Mouse (Mus musculus) embryonic fibroblast, embryonic 13.5 days (primary cell): ENCODE data around the gene Foxb1. TPM values are rescaled to one million over a fixed set of nuclear protein-coding genes. Genes with fewer than 3 reads are reported as not detected.
A peak's percentile ranks its signal among the peaks of the same experiment; 100 is the strongest.

ENCODE experiments used
- H3K27ac ChIP-seq: 2 replicates; pipeline ENCODE4 v1.5.1; 2012; ENCODE audit warnings: low read length, control low read depth, inconsistent platforms; ENCODE audit not compliant: insufficient read depth
- H3K4me1 ChIP-seq: 2 replicates; pipeline ENCODE4 v1.6.1; 2011; ENCODE audit warnings: low read length; ENCODE audit not compliant: control insufficient read depth, insufficient read depth
- H3K4me3 ChIP-seq: 2 replicates; pipeline ENCODE4 v1.5.1; 2011; ENCODE audit warnings: mild to moderate bottlenecking, control low read depth, low read length; ENCODE audit not compliant: insufficient read depth
- CTCF ChIP-seq: IDR thresholded peaks from 2 replicates; pipeline ENCODE4 v1.5.1; 2011; ENCODE audit warnings: mild to moderate bottlenecking, control low read depth, low read length, moderate library complexity, borderline replicate concordance; ENCODE audit not compliant: insufficient read depth
- POLR2A ChIP-seq: IDR thresholded peaks from 2 replicates; pipeline ENCODE4 v1.6.1; 2011; ENCODE audit warnings: low read depth, mild to moderate bottlenecking, control low read depth, low read length, moderate library complexity
- polyA plus RNA-seq: library from polyadenylated mRNA; stranded (reverse); fragments of >200 nt; gene quantifications from 2 replicates; pipeline ENCODE4 v1.2.4, GENCODE M21; 2011; ENCODE audit warnings: low read depth; ENCODE audit not compliant: missing spikeins, insufficient read length

Gene Foxb1
- not detected in 2 replicates for polyA plus RNA-seq

DNA sequence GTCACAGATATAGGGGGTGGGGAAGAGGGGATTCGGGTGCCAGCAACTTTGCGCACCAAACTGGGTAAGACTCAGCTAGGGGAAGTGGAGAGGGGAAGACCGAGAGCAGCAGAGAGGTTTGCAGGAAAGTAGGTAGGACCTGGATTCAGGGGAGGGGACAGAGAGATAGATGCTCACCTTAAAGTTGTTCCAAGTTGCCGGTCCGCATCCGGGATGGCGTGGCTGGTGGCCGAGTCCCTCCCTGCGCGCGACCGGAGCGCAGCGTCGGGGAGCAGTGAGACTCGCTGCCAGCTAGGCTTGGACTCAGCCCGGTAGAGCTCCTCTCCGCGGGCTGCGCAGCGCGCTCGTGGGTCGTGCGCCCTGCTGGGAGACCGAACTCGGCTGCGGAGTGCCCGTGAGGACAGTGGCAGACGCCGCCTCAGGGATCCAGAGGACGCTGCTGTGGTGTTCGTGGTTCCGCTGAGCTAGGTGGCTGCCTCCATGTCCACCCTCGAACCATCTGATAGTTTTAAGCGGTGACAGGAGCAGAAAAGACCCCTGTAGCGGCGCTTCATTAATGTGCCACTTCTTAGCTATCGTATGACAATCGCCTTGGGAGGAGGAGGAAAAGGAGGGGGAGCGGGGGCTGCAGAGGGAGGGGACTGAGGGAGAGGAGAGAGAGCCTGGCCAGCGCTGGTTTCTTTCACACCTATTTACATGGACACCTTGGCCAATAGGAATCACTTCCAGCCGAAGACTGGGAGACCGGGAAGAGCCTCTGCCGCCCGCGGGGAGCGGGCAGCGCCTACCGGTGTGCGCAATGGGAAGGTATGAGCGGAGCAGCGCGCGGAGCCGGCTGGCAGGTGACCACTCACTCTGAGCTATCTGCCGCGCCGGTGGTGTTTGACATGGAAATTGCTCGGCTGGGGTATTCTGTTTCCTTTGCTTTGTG, at the start of gene Foxb1:
Gene Foxb1, minus strand, starts transcription at position 570 of the 931 bp plus-strand sequence.
- H3K4me3 ChIP-seq = no peak within 1 kb of the TSS
- H3K27ac ChIP-seq = no peak within 1 kb of the TSS
- no peak for TF ChIP-seq CTCF
- H3K4me1 ChIP-seq = no peaks in the 10 kb centered on the region

DNA sequence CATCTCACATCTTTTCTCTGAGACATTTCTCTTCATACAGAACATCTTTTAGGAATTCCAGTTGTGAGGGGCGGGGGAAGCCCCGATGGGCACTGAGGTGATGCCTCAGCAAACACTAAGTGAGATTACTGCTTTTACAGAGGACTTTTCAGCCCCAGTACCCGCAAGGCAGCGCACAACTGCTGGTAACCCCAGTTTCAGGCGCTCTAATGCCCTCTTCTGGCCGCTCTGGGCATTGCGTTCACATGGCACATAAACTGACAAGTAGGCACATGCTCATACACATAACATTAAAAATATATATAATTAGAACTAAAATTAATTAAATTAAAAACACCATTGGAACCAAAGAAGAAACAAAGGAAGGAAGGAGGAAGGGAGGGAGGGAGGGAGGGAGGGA, 29.8 kb upstream of the Foxb1 start:
- no peaks in the 10 kb centered on the region for H3K4me1 ChIP-seq
- no peak overlapping the region for H3K4me3 ChIP-seq
- TF ChIP-seq CTCF (peak; percentile 25; the same call in 1 of the 2 replicates), POLR2A (no peak)
- H3K27ac ChIP-seq = no peak overlapping the region

DNA sequence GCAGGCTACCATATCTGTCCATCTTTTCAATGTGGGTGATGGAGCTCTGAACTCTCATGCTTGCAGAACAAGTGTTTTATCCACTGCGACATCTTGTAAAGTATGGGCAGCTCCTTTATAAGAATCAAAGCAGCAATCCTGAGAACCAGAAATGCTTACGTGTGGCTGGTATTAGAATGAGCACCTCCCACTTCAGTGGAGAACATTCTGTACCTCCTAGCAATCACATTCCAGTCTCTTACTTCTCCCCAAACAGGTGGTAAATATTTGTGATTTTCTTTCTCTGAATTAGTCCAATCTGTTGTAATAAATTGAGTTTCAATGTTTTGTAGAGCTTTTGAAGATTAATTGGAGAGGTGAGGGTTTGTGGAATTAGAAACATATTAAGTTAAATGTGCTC, 19.3 kb upstream of the Foxb1 start:
- no peak overlapping the region for H3K4me3 ChIP-seq
- no peaks in the 10 kb centered on the region for H3K4me1 ChIP-seq
- no peak overlapping the region for H3K27ac ChIP-seq
- TF ChIP-seq POLR2A (no peak), CTCF (no peak)

DNA sequence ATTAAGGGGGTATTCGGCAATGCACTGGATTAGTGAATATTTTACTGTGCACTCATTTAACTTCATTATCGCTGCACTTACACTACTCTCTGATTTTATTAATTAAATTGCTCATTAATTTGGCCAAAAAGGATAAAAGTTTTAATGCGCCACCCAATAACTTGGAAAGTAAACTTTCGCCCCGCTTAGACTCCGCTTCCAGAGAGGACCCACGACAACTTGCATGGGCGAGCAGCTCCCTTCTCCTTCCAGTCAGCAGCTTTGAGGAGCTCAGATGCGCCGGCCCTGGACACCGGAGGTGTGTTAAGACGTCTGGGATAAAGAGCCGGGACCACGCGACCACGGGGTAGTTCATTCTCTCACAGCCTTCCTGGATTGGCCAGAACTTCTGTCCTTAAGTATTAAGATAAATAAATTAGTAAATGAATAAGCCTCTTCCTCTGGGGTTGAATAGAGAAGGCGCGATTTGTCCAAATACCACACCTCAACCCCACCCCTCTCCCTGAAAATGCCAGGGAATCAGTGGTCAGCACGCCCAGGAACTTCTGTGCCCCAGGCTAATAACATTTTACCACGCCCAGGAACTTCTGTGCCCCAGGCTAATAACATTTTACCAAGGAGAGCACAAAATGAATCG, 9.3 kb upstream of the Foxb1 start:
- Histone ChIP-seq H3K27ac (no peak overlapping the region), H3K4me3 (no peak overlapping the region), H3K4me1 (no peaks in the 10 kb centered on the region)
- TF ChIP-seq CTCF (no peak), POLR2A (no peak)

DNA sequence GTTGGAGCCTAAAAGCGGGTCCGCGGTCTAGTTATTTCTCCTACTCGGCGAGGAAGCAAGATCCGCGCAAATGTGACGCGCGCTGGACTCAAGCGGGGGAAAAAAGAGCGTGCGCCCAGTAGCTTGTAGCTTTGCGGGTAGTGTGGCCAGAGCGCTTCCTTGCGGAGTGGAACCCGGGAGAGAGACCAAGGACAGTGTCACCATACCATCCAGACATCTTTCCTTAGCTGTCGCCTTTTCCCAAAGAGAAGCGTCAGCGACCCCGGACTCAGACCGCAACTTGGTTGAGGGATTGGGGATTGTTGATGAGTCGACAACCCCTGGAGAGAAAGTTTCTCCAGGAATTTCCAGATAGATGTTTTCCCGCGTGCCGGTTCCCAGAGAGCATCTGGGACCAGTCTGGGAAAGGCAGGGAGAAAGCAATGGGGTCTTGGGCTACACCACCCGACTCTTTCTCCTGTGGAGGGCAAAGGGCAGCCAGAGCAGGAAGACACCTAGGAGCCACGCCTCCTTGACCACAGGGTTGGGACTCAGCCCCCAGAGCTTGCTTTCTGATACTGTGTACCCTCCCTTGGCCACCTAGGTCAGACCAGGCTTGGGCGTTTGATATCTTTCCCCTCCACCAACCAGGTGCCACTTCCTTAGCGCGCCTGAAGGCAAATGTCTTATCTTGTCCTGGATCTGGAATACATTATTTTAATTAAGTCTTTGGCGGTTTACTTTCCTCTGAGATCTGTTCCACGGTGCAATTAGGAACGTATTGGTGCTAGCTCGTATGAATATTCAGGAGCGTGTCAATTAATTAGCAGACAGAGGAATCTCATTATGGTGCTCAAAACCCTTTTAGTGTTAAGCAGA, 8.6 kb upstream of the Foxb1 start:
- H3K4me3 ChIP-seq = no peak overlapping the region
- H3K27ac ChIP-seq = no peak overlapping the region
- no peaks in the 10 kb centered on the region for H3K4me1 ChIP-seq
- TF ChIP-seq POLR2A (no peak), CTCF (no peak)

DNA sequence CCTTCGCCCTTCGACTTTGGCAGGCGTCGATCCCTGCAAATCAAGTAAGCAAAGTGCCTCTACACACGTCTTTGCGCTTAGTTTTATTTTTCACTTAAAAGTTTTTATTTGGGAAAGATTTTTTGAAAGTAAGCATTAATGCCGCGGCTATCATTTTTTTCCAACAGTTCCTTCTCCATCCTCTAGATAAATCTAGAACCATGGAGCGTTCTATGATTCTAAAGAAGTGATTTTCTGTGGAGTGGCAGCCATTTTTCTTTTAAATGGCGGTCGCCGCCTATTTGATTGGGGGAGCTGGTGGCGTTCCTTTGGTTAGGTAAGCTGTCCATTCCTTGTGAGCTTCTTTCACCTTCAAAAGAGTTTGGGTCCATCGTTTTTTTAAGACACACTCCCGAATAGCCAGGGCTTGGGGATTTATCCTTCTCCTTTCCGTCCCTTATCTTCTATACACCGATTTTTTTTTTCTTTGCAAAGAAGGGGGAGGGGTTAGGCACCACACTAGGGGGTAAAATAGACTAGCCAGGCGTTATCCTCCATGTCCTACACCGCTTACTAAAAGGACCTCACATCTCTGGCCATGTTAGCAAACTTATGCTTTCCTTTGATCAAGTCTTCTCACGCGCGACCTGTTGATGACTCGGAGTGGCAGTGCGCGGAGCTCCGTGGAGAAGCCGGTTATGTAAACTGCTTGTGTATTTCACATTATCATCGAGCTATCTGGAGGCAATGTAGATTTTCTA, 7.6 kb upstream of the Foxb1 start:
- TF ChIP-seq POLR2A (no peak), CTCF (no peak)
- Histone ChIP-seq H3K27ac (no peak overlapping the region), H3K4me3 (no peak overlapping the region), H3K4me1 (no peaks in the 10 kb centered on the region)

DNA sequence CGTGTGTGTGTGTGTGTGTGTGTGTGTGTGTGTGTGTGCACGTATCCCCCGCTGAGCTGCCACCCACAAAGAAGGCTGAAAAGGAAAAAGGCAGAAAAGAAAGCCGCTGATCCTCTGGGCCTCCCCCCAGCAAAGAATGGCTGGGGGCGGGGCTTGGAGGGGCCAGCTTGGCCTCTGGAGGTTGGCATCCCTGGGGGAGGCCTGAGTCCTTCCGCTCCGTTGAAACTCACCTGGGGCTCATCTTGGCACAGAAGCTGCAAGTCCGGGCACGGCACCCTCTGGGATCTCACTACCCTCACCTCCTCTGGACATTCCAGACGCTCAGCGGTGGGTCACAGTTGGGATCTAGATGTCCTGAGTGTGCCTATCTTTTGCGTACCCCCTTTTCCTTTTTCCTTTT, 6.7 kb upstream of the Foxb1 start:
- TF ChIP-seq CTCF = no peak
- TF ChIP-seq POLR2A = no peak
- Histone ChIP-seq H3K4me1 (no peaks in the 10 kb centered on the region), H3K4me3 (no peak overlapping the region), H3K27ac (no peak overlapping the region)

- H3K4me3 ChIP-seq = no peak overlapping the region
- H3K27ac ChIP-seq = no peak overlapping the region
- TF ChIP-seq CTCF (no peak), POLR2A (no peak)
- H3K4me1 ChIP-seq = no peaks in the 10 kb centered on the region
Observed at GRCm38 (mm10) chr9:69766936-69767335, 6.2 kb upstream of the Foxb1 start.

DNA sequence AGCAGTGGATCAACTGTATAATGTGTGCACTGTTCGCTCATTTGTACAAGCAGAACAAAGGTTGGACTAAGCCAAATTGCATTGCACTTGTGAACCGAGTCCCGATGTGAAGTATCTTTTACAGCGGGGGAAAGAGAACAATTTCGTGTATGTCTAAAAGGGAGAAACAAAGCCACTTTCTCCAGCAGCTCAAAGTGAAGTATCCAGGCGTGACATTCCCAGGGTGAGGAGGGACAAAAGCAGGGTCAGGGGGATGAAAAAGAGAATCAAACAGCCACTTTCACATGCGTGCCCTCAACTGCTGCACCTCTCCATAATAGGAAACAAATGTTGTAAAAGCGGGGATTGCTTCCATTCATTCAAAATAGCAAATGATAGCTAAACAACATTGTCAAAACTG, 5.6 kb upstream of the Foxb1 start:
- no peak for TF ChIP-seq POLR2A
- Histone ChIP-seq H3K4me1 (no peaks in the 10 kb centered on the region), H3K4me3 (no peak overlapping the region), H3K27ac (no peak overlapping the region)
